ENCODE assay signal across 18 mouse cellular contexts in genomic region chr15:23037561-23037960, GRCm38 (mm10).
A peak's percentile ranks its signal among the peaks of the same experiment; 100 is the strongest.
DNase-seq lines count a peak whose midpoint lies in the region; ATAC-seq and TF ChIP-seq lines count a peak whose summit lies in the region.
"Had no signal": no experiment of that assay in that cellular context is flagged by ENCODE, and none has a peak within 500 bp of the region (broad histone marks: within the 10 kb centered on the region; RNA-seq: fewer than 3 reads in every experiment).

No protein-coding gene starts in this region.

- no peak for DNase-seq in cerebellum, postnatal 4 days (ENCODE audit: low spot score in 2 of 2)
- DNase-seq in left cerebral cortex, adult 2 months (ENCODE audit: extremely low spot score in 1 of 2, low spot score in 2 of 2), result no peak
- no peak for DNase-seq in left cerebral cortex, postnatal 10 days (ENCODE audit: extremely low spot score in 1 of 2, low spot score in 2 of 2)
- DNase-seq in cerebellum, postnatal 10 days, result peak; percentile 5 to 13
- DNase-seq in kidney, adult 2 months, result no peak
- DNase-seq: adrenal gland, postnatal 10 days; heart, adult 18-20 months; liver; lung, adult 2 months; lung, postnatal 4 days; right cerebral cortex, adult 18-20 months; thymus, postnatal 36 days had no signal

- intact Hi-C loops in left cerebral cortex, adult 2 months (cut with DNase I), result loop anchor here (5.0 to 10.0 kb wide), 2 partner anchors 125 to 203 kb away; no protein-coding TSS in a partner anchor
- intact Hi-C loops in left cerebral cortex, postnatal 10 days (cut with DNase I), result no loop called here

- ATAC-seq in cerebellum, adult (ENCODE audit: insufficient number of reproducible peaks, low FRiP score, low TSS enrichment), result 0 out of 2 replicates have a peak, but pooled peaks have one; percentile 11
- no peak for ATAC-seq in midbrain, embryonic 16.5 days
- no peak for ATAC-seq in intestine, postnatal 0 days
- ATAC-seq: inflammation-experienced regulatory T-cells, adult 6 months had no signal

- H3K36me3 ChIP-seq in midbrain, embryonic 16.5 days (ENCODE audit: control insufficient read depth, insufficient read depth, low read length), result no peaks in the 10 kb centered on the region
- H3K36me3 ChIP-seq in kidney, adult 2 months (ENCODE audit: control insufficient read depth, insufficient read depth, low read length), result no peaks in the 10 kb centered on the region
- H3K36me3 ChIP-seq in intestine, postnatal 0 days (ENCODE audit: control insufficient read depth, insufficient read depth), result no peaks in the 10 kb centered on the region

- peak overlapping the region; percentile 62 for H3K4me3 ChIP-seq in left cerebral cortex, adult 2 months
- peak overlapping the region; percentile 49 for H3K4me3 ChIP-seq in midbrain, embryonic 16.5 days (ENCODE audit: low read depth, low read length)
- no peak overlapping the region for H3K4me3 ChIP-seq in kidney, adult 2 months (ENCODE audit: insufficient read depth, low read depth, low read length)
- H3K4me3 ChIP-seq in intestine, postnatal 0 days (ENCODE audit: low read depth, low read length), result no peak overlapping the region
- H3K4me3 ChIP-seq: erythroblast, embryonic 14.5 days had no signal

- H3K9me3 ChIP-seq in midbrain, embryonic 16.5 days (replicated peaks; ENCODE audit: control insufficient read depth, low read length, poor library complexity, severe bottlenecking), result no peaks in the 10 kb centered on the region
- no peaks in the 10 kb centered on the region for H3K9me3 ChIP-seq in intestine, postnatal 0 days (ENCODE audit: control insufficient read depth)

- H3K27me3 ChIP-seq in midbrain, embryonic 16.5 days (ENCODE audit: control insufficient read depth, insufficient read depth, low read depth, low read length), result no peaks in the 10 kb centered on the region
- H3K27me3 ChIP-seq in kidney, adult 2 months (replicated peaks; ENCODE audit: control insufficient read depth, insufficient read depth, low read length), result peaks cover 2% of the 10 kb centered on the region; the same call in 1 of the 2 replicates
- H3K27me3 ChIP-seq in intestine, postnatal 0 days (replicated peaks; ENCODE audit: control insufficient read depth, insufficient read depth, low read length), result no peaks in the 10 kb centered on the region; the same call in 1 of the 2 replicates

- no peak for TF ChIP-seq CTCF in left cerebral cortex, adult 2 months (IDR thresholded peaks at IDR 0.05)
- no peak for TF ChIP-seq CTCF in kidney, adult 2 months (conservative IDR thresholded peaks at IDR 0.05; ENCODE audit: insufficient read depth, insufficient read length, low read depth, low read length)
- TF ChIP-seq CTCF in intestine, postnatal 0 days (IDR thresholded peaks at IDR 0.05; ENCODE audit: low read depth), result no peak

- H3K4me2 ChIP-seq in midbrain, embryonic 16.5 days (ENCODE audit: low read length), result peak overlapping the region; percentile 76
- H3K4me2 ChIP-seq in intestine, postnatal 0 days (replicated peaks; ENCODE audit: low read depth), result no peak overlapping the region

- peak overlapping the region; percentile 48 for H3K9ac ChIP-seq in midbrain, embryonic 16.5 days (ENCODE audit: low read depth, low read length)
- H3K9ac ChIP-seq in intestine, postnatal 0 days (ENCODE audit: low read depth, low read length), result no peak overlapping the region

- TF ChIP-seq POLR2A in kidney, adult 2 months (IDR thresholded peaks at IDR 0.05; ENCODE audit: low read depth, low read length), result no peak

- H3K27ac ChIP-seq in left cerebral cortex, adult 2 months, result peak overlapping the region; percentile 9; the same call in 1 of the 2 replicates
- H3K27ac ChIP-seq in midbrain, embryonic 16.5 days (ENCODE audit: low read length), result peak overlapping the region; percentile 8; the same call in 1 of the 2 replicates
- H3K27ac ChIP-seq in kidney, adult 2 months (ENCODE audit: insufficient read depth, low read depth, low read length), result no peak overlapping the region
- no peak overlapping the region for H3K27ac ChIP-seq in intestine, postnatal 0 days (ENCODE audit: low read depth, low read length)
- H3K27ac ChIP-seq: kidney, postnatal 0 days had no signal

- peaks cover 9% of the 10 kb centered on the region; the same call in 1 of the 2 replicates for H3K4me1 ChIP-seq in midbrain, embryonic 16.5 days (ENCODE audit: control insufficient read depth, insufficient read depth, low read length)
- H3K4me1 ChIP-seq in kidney, adult 2 months (ENCODE audit: control insufficient read depth, insufficient read depth, low read length), result no peaks in the 10 kb centered on the region
- no peaks in the 10 kb centered on the region for H3K4me1 ChIP-seq in intestine, postnatal 0 days (replicated peaks; ENCODE audit: control insufficient read depth, insufficient read depth, low read length)

Comparison
In these comparisons a context has a peak if more than half of its experiments do, and no peak if none do; other contexts are left out.
1. DNase-seq: peak in cerebellum, postnatal 10 days (2 of 2); none in cerebellum, postnatal 4 days (0 of 2), left cerebral cortex, adult 2 months (0 of 2), left cerebral cortex, postnatal 10 days (0 of 2) and kidney, adult 2 months (single experiment).
2. H3K27ac ChIP-seq: peak in left cerebral cortex, adult 2 months (single experiment) and midbrain, embryonic 16.5 days (single experiment); none in kidney, adult 2 months (single experiment) and intestine, postnatal 0 days (single experiment).
3. H3K4me3 ChIP-seq: peak in left cerebral cortex, adult 2 months (single experiment) and midbrain, embryonic 16.5 days (single experiment); none in kidney, adult 2 months (single experiment) and intestine, postnatal 0 days (single experiment).